Mouse (Mus musculus): ENCODE results near the gene Olfr1263. TPM values are rescaled to one million over a fixed set of nuclear protein-coding genes. Genes with fewer than 3 reads are reported as not detected.

The Olfr1263 gene
- polyA plus RNA-seq (2014; fragmentation: Illumina TruSeq; extraction: RNeasy Lipid Tissue Mini Kit (QIAGEN cat#74804); ENCODE audit: low read depth, low replicate concordance), result 0.04 TPM

DNA sequence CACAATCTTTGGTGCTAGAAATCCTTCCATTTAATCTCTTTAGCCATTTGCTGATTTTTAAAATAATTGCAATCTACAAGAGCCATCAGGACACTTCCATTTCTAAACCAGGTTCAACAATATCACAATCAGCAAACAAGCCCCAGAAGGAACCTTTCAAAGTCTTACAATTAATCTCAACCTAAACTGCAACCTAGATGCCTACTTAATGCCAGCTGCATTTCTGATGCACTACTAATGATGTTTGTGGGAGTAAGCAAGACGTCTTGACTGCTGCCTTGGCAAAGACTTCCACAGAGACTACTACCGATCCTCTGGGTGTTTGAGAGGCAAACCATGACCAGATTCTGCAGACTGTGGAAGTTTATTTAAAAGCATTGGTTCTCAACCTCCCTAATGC lies at the start of gene Olfr1263:
Gene Olfr1263, plus strand, starts transcription at position 301 of the 400 bp plus-strand sequence.

GRCm38 (mm10) chr2:89974184-89974583 lies 37.7 kb upstream of the Olfr1263 start, which contains the start of gene Olfr1260:
Gene Olfr1260, plus strand, starts transcription at chr2:89974340.

DNA sequence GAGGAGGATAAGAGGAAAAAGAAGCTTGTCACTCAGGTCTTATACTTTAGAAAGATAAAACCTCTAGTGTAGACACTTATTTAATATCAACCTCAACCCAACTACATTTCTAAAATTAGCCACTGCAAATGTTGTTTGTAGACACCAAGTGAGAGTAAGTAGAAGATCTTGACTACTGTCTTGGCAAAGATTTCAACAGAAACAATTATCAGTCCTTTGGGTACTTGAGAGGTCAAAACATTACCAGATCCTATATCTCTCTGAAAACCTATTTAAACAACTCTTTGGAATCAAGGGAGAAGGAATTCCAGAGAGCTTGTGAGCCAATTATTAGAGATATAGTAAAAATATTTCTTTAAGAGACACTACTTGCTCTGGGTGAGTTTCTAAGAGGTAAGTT lies 21.0 kb upstream of the Olfr1263 start, which contains the start of gene Olfr1261:
Gene Olfr1261, plus strand, starts transcription at position 301 of the 400 bp plus-strand sequence.

DNA sequence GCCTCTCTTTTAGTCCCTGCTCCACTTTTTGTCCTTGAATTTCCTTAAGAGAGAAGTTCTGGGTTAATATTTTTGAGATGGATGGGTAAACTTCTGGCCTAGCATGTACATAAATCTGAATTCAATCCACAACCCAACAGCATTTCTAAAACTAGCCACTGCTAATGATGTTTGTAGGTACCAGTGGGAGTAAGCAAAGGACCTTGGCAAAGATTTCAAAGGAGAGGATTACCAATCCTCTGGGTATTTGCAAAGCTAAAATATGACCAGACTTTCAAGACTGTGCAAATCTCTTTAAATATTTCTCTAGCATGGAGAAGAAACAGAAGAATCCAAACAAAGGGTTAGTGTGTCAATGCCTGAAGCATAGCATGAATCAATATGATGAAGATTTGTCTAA lies 12.1 kb upstream of the Olfr1263 start, which contains the start of gene Olfr1262:
Gene Olfr1262, plus strand, starts transcription at position 301 of the 400 bp plus-strand sequence.

GRCm38 (mm10) chr2:90025477-90025876 lies 13.5 kb downstream of the Olfr1263 start, which contains the start of gene Olfr1264:
Gene Olfr1264, minus strand, starts transcription at chr2:90025577.

DNA sequence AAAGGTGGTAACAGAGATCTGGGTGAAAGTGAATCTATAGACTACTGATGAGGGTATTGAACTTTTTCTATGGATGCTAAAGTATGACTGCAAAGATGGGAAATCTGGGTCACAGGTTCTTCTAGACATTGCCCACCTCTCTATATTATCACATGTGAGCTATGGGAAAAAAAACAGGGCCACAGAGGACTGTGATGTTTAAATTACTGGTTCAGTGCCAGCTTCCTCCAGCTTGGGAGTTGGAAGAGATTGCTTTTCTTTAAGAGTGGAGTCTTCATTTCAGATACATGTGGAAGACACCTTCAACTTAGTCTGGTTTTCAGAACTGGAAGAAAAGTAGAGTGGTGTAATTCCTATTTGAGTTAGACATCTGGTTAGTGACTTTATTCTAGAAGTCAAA lies 23.1 kb downstream of the Olfr1263 start, which contains the start of gene Olfr1265:
Gene Olfr1265, plus strand, starts transcription at position 301 of the 400 bp plus-strand sequence.

GRCm38 (mm10) chr2:90063494-90063893 lies 51.6 kb downstream of the Olfr1263 start, which contains the start of gene Olfr140:
Gene Olfr140, minus strand, starts transcription at chr2:90063594.

Other genes with a start within 250 kb of the Olfr1263 start
- gene Olfr1254, start 218.5 kb upstream of the Olfr1263 start, polyA plus RNA-seq (2014; fragmentation: Illumina TruSeq; extraction: RNeasy Lipid Tissue Mini Kit (QIAGEN cat#74804); ENCODE audit: low read depth, low replicate concordance), result not detected
- not detected for gene Olfr1255, start 200.1 kb upstream of the Olfr1263 start, polyA plus RNA-seq (2014; fragmentation: Illumina TruSeq; extraction: RNeasy Lipid Tissue Mini Kit (QIAGEN cat#74804); ENCODE audit: low read depth, low replicate concordance)
- gene Olfr1256, start 170.6 kb upstream of the Olfr1263 start, polyA plus RNA-seq (2014; fragmentation: Illumina TruSeq; extraction: RNeasy Lipid Tissue Mini Kit (QIAGEN cat#74804); ENCODE audit: low read depth, low replicate concordance), result not detected
- gene Olfr48, start 163.9 kb upstream of the Olfr1263 start, polyA plus RNA-seq (2014; fragmentation: Illumina TruSeq; extraction: RNeasy Lipid Tissue Mini Kit (QIAGEN cat#74804); ENCODE audit: low read depth, low replicate concordance), result not detected
- 0.14 TPM for gene Olfr1257, start 133.7 kb upstream of the Olfr1263 start, polyA plus RNA-seq (2014; fragmentation: Illumina TruSeq; extraction: RNeasy Lipid Tissue Mini Kit (QIAGEN cat#74804); ENCODE audit: low read depth, low replicate concordance)
- not detected for gene Olfr1258, start 84.8 kb upstream of the Olfr1263 start, polyA plus RNA-seq (2014; fragmentation: Illumina TruSeq; extraction: RNeasy Lipid Tissue Mini Kit (QIAGEN cat#74804); ENCODE audit: low read depth, low replicate concordance)
- 0.07 TPM for gene Olfr1259, start 63.5 kb upstream of the Olfr1263 start, polyA plus RNA-seq (2014; fragmentation: Illumina TruSeq; extraction: RNeasy Lipid Tissue Mini Kit (QIAGEN cat#74804); ENCODE audit: low read depth, low replicate concordance)
- not detected for gene Olfr1260, start 37.8 kb upstream of the Olfr1263 start, polyA plus RNA-seq (2014; fragmentation: Illumina TruSeq; extraction: RNeasy Lipid Tissue Mini Kit (QIAGEN cat#74804); ENCODE audit: low read depth, low replicate concordance)
- not detected for gene Olfr1261, start 20.9 kb upstream of the Olfr1263 start, polyA plus RNA-seq (2014; fragmentation: Illumina TruSeq; extraction: RNeasy Lipid Tissue Mini Kit (QIAGEN cat#74804); ENCODE audit: low read depth, low replicate concordance)
- gene Olfr1262, start 12.0 kb upstream of the Olfr1263 start, polyA plus RNA-seq (2014; fragmentation: Illumina TruSeq; extraction: RNeasy Lipid Tissue Mini Kit (QIAGEN cat#74804); ENCODE audit: low read depth, low replicate concordance), result 0.03 TPM
- gene Olfr1264, start 13.4 kb downstream of the Olfr1263 start, polyA plus RNA-seq (2014; fragmentation: Illumina TruSeq; extraction: RNeasy Lipid Tissue Mini Kit (QIAGEN cat#74804); ENCODE audit: low read depth, low replicate concordance), result not detected
- not detected for gene Olfr1265, start 23.2 kb downstream of the Olfr1263 start, polyA plus RNA-seq (2014; fragmentation: Illumina TruSeq; extraction: RNeasy Lipid Tissue Mini Kit (QIAGEN cat#74804); ENCODE audit: low read depth, low replicate concordance)
- not detected for gene Olfr140, start 51.5 kb downstream of the Olfr1263 start, polyA plus RNA-seq (2014; fragmentation: Illumina TruSeq; extraction: RNeasy Lipid Tissue Mini Kit (QIAGEN cat#74804); ENCODE audit: low read depth, low replicate concordance)
- gene Olfr1269, start 109.3 kb downstream of the Olfr1263 start, polyA plus RNA-seq (2014; fragmentation: Illumina TruSeq; extraction: RNeasy Lipid Tissue Mini Kit (QIAGEN cat#74804); ENCODE audit: low read depth, low replicate concordance), result not detected
- gene Olfr32, start 130.2 kb downstream of the Olfr1263 start, polyA plus RNA-seq (2014; fragmentation: Illumina TruSeq; extraction: RNeasy Lipid Tissue Mini Kit (QIAGEN cat#74804); ENCODE audit: low read depth, low replicate concordance), result 0.49 TPM
- gene Olfr1270, start 141.0 kb downstream of the Olfr1263 start, polyA plus RNA-seq (2014; fragmentation: Illumina TruSeq; extraction: RNeasy Lipid Tissue Mini Kit (QIAGEN cat#74804); ENCODE audit: low read depth, low replicate concordance), result 0.29 TPM
- 0.15 TPM for gene Olfr1506, start 212.4 kb downstream of the Olfr1263 start, polyA plus RNA-seq (2014; fragmentation: Illumina TruSeq; extraction: RNeasy Lipid Tissue Mini Kit (QIAGEN cat#74804); ENCODE audit: low read depth, low replicate concordance)
- not detected for gene Olfr142, start 245.5 kb downstream of the Olfr1263 start, polyA plus RNA-seq (2014; fragmentation: Illumina TruSeq; extraction: RNeasy Lipid Tissue Mini Kit (QIAGEN cat#74804); ENCODE audit: low read depth, low replicate concordance)

Measured in testis, adult 10 weeks (tissue).